In the genomic region with DNA sequence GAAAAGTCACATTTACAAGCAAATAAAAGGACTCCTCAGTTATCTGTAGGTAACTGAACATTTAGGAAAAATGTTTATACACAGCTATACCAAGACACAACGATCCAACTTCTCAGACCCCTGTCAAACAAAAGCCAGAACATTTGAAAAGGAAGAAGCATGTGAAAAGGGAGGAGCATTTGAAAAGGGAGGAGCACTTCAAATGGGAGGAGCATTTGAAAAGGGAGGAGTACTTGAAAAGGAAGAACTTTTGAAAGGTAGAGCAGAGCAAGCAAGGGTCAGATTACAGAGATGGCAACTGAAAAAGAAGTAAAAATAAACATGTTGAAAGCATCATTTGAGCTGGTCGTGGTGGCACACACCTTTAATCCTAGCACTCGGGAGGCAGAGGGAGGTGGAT, we compare ENCODE assay signal across 19 mouse cellular contexts.
DNase-seq lines count a peak whose midpoint lies in the region; ATAC-seq and TF ChIP-seq lines count a peak whose summit lies in the region.
"Had no signal": no experiment of that assay in that cellular context is flagged by ENCODE, and none has a peak within 500 bp of the region (broad histone marks: within the 10 kb centered on the region; RNA-seq: fewer than 3 reads in every experiment).

No protein-coding gene starts in this region.

- H3K4me1 ChIP-seq in liver, embryonic 14.5 days (replicated peaks; ENCODE audit: control insufficient read depth in 2 of 2, insufficient read depth in 2 of 2, low read length in 1 of 2) = peaks cover 19 to 26% of the 10 kb centered on the region in 2 experiments
- H3K4me1 ChIP-seq in liver, postnatal 0 days (ENCODE audit: insufficient read depth) = peaks cover 16% of the 10 kb centered on the region
- H3K4me1 ChIP-seq in liver, embryonic 16.5 days (ENCODE audit: control insufficient read depth, low read depth, low read length) = peaks cover 21% of the 10 kb centered on the region
- H3K4me1 ChIP-seq: forebrain, embryonic 15.5 days had no signal

- TF ChIP-seq EP300 in liver, embryonic 14.5 days (IDR thresholded peaks at IDR 0.05; ENCODE audit: low read depth) = no peak
- no peak for TF ChIP-seq EP300 in liver, postnatal 0 days (IDR thresholded peaks at IDR 0.05; ENCODE audit: low read depth)

- no peak overlapping the region for H3K9ac ChIP-seq in liver, embryonic 14.5 days (replicated peaks)
- no peak overlapping the region for H3K9ac ChIP-seq in liver, postnatal 0 days (replicated peaks)
- H3K9ac ChIP-seq in liver, embryonic 16.5 days (ENCODE audit: low read depth, low read length) = no peak overlapping the region
- H3K9ac ChIP-seq: forebrain, embryonic 15.5 days; heart, embryonic 12.5 days; hindbrain, embryonic 12.5 days had no signal

- H3K27me3 ChIP-seq in liver, embryonic 14.5 days (ENCODE audit: control insufficient read depth, insufficient read depth, low read length) = no peaks in the 10 kb centered on the region
- no peaks in the 10 kb centered on the region for H3K27me3 ChIP-seq in liver, postnatal 0 days (ENCODE audit: insufficient read depth, low read length)
- H3K27me3 ChIP-seq in liver, embryonic 16.5 days (ENCODE audit: control insufficient read depth, insufficient read depth, low read depth, low read length) = no peaks in the 10 kb centered on the region; the same call in 1 of the 2 replicates
- H3K27me3 ChIP-seq: forebrain, embryonic 15.5 days; heart, embryonic 12.5 days; hindbrain, embryonic 12.5 days had no signal

- H3K27ac ChIP-seq in liver, embryonic 14.5 days = peak overlapping the region; percentile 37; the same call in 1 of the 2 replicates
- H3K27ac ChIP-seq in liver, postnatal 0 days (ENCODE audit: low read depth) = no peak overlapping the region
- peak overlapping the region; percentile 31; the same call in 1 of the 2 replicates for H3K27ac ChIP-seq in liver, embryonic 16.5 days (ENCODE audit: low read length)
- H3K27ac ChIP-seq: embryonic facial prominence, embryonic 10.5 days; forebrain, embryonic 15.5 days; hindbrain, embryonic 12.5 days had no signal

- no peak for ATAC-seq in liver, embryonic 14.5 days (ENCODE audit: insufficient read depth)
- no peak for ATAC-seq in liver, postnatal 0 days
- ATAC-seq in erythroblast, adult 5-6 weeks (replicated peaks; ENCODE audit: low FRiP score, poor library complexity, severe bottlenecking) = peak; percentile 60; the same call in 1 of the 2 replicates
- ATAC-seq in liver, embryonic 16.5 days (ENCODE audit: low read depth) = no peak
- ATAC-seq: CD4-positive, CD25-positive, alpha-beta regulatory T cell, adult 4 months; forebrain, embryonic 15.5 days; hindbrain, embryonic 16.5 days had no signal

- DNase-seq in liver, embryonic 14.5 days (ENCODE audit: low read depth in 3 of 3, low spot score in 3 of 3) = peak in 1 of 3 experiments; percentile 32
- no peak for DNase-seq in liver, postnatal 0 days
- peak; percentile 69 for DNase-seq in R1 (ENCODE audit: low read depth, low spot score)
- DNase-seq in B cell, adult 2 months = no peak
- DNase-seq in thymus, postnatal 10 days (ENCODE audit: low spot score in 2 of 2) = no peak
- DNase-seq in heart, postnatal 10 days = no peak
- DNase-seq: adrenal gland, postnatal 10 days; cerebellum, adult 2 months; cerebellum, postnatal 10 days; gastrocnemius, postnatal 10 days; heart, postnatal 4 days had no signal

- H3K36me3 ChIP-seq in liver, embryonic 14.5 days (replicated peaks; ENCODE audit: control insufficient read depth, insufficient read depth, low read depth) = no peaks in the 10 kb centered on the region
- no peaks in the 10 kb centered on the region for H3K36me3 ChIP-seq in liver, postnatal 0 days (replicated peaks; ENCODE audit: insufficient read depth, low read length)
- no peaks in the 10 kb centered on the region for H3K36me3 ChIP-seq in liver, embryonic 16.5 days (ENCODE audit: control insufficient read depth, insufficient read depth)
- H3K36me3 ChIP-seq: embryonic facial prominence, embryonic 10.5 days; forebrain, embryonic 15.5 days; heart, embryonic 12.5 days; hindbrain, embryonic 12.5 days had no signal

- WGBS in liver, embryonic 14.5 days (ENCODE audit: insufficient replicate concordance) = 53% methylated on average over 3 of the region's 3 CpGs
- WGBS in liver, postnatal 0 days (ENCODE audit: insufficient replicate concordance) = 66% methylated on average over 3 of the region's 3 CpGs
- 60% methylated on average over 3 of the region's 3 CpGs for WGBS in liver, embryonic 16.5 days (ENCODE audit: insufficient replicate concordance)

- intact Hi-C loops in heart, postnatal 10 days (cut with DNase I) = no loop called here

- TF ChIP-seq CTCF in liver, embryonic 14.5 days (IDR thresholded peaks at IDR 0.05; ENCODE audit: low read depth) = no peak
- TF ChIP-seq CTCF in liver, postnatal 0 days (IDR thresholded peaks at IDR 0.05; ENCODE audit: low read depth) = no peak

- peak overlapping the region; percentile 77; the same call in 1 of the 2 replicates for H3K4me2 ChIP-seq in liver, embryonic 14.5 days (ENCODE audit: low read depth)
- no peak overlapping the region for H3K4me2 ChIP-seq in liver, postnatal 0 days (ENCODE audit: low read depth, low read length)
- peak overlapping the region; percentile 55; the same call in 1 of the 2 replicates for H3K4me2 ChIP-seq in liver, embryonic 16.5 days (ENCODE audit: low read depth, low read length)
- H3K4me2 ChIP-seq: forebrain, embryonic 15.5 days; hindbrain, embryonic 12.5 days had no signal

- H3K9me3 ChIP-seq in liver, embryonic 14.5 days (ENCODE audit: control insufficient read depth, low read length) = no peaks in the 10 kb centered on the region
- no peaks in the 10 kb centered on the region for H3K9me3 ChIP-seq in liver, postnatal 0 days (ENCODE audit: low read length)
- H3K9me3 ChIP-seq in liver, embryonic 16.5 days (replicated peaks; ENCODE audit: control insufficient read depth, low read length) = no peaks in the 10 kb centered on the region
- H3K9me3 ChIP-seq: embryonic facial prominence, embryonic 10.5 days; forebrain, embryonic 15.5 days; heart, embryonic 12.5 days; hindbrain, embryonic 12.5 days had no signal

- H3K4me3 ChIP-seq in liver, embryonic 14.5 days (ENCODE audit: insufficient read depth in 1 of 2, low read depth in 2 of 2, low read length in 2 of 2) = no peak overlapping the region
- H3K4me3 ChIP-seq in liver, postnatal 0 days (ENCODE audit: low read depth, low read length) = no peak overlapping the region
- no peak overlapping the region for H3K4me3 ChIP-seq in liver, embryonic 16.5 days (ENCODE audit: low read depth, low read length)
- H3K4me3 ChIP-seq: forebrain, embryonic 15.5 days; heart, embryonic 12.5 days; hindbrain, embryonic 12.5 days had no signal
